Mouse (Mus musculus): ENCODE results near the gene Man1b1.

GRCm38 (mm10) chr2:25400764-25401163 is 68.6 kb downstream of the Man1b1 start:
- TF ChIP-seq CTCF (IDR thresholded peaks at IDR 0.05; ENCODE audit: borderline replicate concordance, insufficient read depth, low read length) (peak; percentile 53; the same call in 1 of the 2 replicates), POLR2A (IDR thresholded peaks at IDR 0.05; ENCODE audit: low read depth, low read length) (no peak)
